Mouse (Mus musculus) heart, postnatal 36 days (tissue): Measurements from ENCODE around the gene Tle6. TPM values are rescaled to one million over a fixed set of nuclear protein-coding genes. Genes with fewer than 3 reads are reported as not detected.

Source experiments
- DNase-seq, 2 experiments: peaks; one replicate each; pipeline ENCODE4 v3.0.0; 2021 to 2022
- intact Hi-C: fragments of 180-260 bp; cut with DNase I; formaldehyde crosslinking; loops from one replicate; pipeline ENCODE4 v1.15.1; 2025
- total RNA-seq, 2 experiments: library from RNA; stranded (reverse); gene quantifications; 2 replicates each; pipeline ENCODE4 v1.2.3; 2021

The Tle6 gene
- total RNA-seq, 2 experiments from 2014 or later = 7.5 to 8.5 TPM

DNA sequence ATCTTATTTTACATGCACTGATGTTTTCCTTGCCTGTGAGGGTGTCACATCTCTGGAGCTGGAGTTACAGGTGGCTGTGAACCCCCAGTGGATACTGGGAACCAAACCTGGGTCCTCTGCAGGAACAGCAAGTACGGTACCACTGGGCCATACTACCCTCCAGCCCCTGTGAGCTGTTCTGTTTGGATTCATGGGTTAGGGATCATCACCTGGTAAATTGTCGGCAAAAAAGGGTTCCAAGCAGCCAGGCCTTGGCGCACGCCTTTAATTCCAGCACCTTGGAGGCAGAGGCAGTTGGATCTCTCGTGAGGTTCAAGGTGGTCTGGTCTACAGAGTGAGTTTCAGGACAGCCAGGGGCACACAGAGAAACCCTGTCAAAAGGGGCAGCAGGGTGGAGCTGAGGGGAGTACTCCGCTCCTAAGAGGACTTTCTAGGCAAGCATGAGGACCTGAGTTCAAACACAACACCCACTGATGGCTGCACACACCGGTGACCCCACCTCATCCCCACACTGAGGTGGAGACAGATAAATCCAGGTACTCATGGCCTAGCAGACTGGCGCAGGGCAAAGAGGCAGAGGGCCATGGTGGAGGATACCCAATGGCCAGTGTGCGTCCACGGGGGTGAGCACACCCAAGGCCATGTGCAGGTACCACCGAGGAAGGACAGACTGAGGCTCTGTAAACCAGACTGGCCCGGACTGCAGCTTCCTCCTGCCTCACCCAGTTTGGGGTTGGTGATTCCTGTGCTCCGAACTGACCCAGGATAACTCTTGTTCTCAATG is 53.9 kb downstream of the Tle6 start:
- no peak for DNase-seq
- intact Hi-C loops = loop anchor here (10.0 kb wide), 1 partner anchor 162 kb away; the partner anchor contains the start of genes Dohh, Gm48551 and Gm48552

DNA sequence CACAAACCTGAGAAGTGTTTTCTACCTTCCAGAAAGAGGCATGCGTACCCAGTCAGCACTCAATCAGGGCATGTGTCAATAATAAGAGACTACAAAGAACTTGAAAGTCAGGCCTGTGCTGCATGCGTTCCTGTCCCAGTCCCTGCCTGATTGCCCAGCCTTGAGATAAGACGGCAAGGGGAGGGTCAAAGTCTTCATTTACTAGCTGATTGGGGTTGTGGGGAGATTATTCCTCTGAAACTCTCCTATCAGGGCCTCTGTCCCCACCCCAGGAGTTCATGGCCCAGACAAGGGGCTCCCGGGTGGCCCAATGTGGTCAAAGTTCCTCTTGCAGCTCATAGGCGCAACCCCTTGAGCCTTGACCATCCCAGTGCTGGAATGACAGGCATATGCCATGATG is 54.5 kb downstream of the Tle6 start:
- intact Hi-C loops = loop anchor here (10.0 kb wide), 1 partner anchor 162 kb away; the partner anchor contains the start of genes Dohh, Gm48551 and Gm48552
- DNase-seq = no peak

DNA sequence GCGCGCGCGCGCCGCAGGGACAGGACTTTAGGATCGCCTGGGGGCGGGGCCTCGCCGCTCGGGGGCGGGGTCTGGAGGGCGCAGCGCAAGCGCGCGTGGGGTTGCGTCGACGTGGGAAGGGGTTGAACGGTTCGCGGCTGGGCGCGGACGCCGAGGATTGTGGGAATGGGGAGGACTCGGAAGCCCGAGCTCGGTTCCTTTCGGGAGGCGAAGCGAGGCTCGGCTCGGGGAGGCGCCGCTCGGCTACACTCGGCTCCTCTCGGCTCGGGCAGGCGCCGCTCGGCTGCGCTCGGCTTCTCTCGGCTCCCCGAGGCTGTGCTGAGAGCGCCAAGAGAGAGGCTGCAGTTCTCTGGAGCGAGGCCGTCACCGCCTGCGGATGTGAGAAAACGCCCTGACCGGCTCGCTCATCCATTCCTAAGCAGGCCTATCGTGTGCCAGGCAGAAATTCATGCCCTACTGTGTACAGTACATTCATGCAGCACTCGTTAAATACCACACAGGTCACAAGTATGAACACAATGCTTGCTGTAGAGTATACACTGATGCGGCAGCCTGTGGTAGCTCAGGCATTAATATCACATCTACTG is 55.6 kb downstream of the Tle6 start, which contains the start of gene Gna11:
Gene Gna11, minus strand, starts transcription at position 30 of the 587 bp plus-strand sequence.
- intact Hi-C loops = loop anchor here (10.0 kb wide), 1 partner anchor 160 kb away; the partner anchor contains the start of genes Dohh, Gm48551 and Gm48552
- peak; percentile 100 for DNase-seq

DNA sequence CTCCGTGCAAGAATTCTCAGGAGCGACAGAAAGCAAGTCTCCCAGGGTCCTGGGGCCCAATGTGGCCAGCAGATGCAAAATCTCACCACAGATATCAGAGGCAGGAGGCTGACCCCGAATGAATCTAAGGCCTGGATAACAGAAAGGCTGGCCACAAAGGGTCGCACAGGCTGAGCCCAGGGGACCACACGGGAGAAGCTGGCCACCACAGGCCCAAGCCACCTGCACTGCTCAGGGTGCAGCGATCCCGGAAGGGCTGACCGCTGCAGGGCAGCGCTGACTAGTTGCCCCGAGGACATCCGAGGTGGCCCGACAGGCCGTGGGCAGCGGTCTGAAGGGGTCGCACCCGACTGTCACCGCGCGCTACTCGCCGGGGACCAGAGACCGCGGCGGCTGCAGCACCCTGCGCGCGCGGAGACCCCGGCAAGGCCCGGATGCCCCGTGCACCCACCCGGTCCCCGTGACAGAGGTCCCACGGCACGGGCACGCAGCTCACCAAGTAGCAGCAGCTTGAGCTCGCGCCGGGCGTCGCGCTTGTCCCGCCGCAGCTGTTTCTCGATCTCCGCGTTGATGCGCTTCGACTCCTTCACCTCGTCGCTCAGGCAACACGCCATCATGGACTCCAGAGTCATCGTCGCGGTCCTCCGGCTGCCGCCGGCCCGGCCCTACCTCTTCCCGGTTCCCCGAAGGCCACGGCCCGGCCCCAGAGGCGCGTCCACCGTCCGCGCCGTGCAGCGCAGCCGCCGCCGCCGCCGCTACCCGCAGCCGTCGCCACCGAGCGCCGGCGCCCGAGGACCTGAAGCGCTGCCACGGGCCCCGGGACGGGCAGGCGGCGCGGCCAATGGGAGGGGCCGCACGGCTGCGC is 56.3 kb downstream of the Tle6 start:
- DNase-seq = no peak
- intact Hi-C loops = loop anchor here (10.0 kb wide), 1 partner anchor 160 kb away; the partner anchor contains the start of genes Dohh, Gm48551 and Gm48552

DNA sequence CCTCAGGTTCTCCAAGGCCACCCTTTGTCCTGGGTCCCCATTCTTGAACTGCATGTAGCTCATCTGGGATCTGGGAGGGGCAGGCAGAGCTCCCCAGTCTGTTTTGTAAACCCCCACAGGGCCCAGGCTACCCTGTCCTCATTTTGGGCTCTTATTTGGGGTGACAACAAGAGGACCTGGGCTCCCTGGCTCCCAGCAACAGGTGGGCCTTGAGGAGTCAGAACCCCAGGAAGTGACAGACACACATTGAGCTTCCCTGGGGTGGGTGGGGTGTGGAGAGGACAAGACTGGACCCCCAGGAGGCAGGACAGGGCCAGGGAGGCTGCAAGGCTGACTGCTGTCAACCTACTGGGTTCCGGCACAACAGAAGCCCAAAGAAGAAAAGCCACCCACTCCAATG is 57.2 kb downstream of the Tle6 start:
- intact Hi-C loops = loop anchor here (10.0 kb wide), 1 partner anchor 159 kb away; the partner anchor contains the start of genes Dohh, Gm48551 and Gm48552
- no peak for DNase-seq

DNA sequence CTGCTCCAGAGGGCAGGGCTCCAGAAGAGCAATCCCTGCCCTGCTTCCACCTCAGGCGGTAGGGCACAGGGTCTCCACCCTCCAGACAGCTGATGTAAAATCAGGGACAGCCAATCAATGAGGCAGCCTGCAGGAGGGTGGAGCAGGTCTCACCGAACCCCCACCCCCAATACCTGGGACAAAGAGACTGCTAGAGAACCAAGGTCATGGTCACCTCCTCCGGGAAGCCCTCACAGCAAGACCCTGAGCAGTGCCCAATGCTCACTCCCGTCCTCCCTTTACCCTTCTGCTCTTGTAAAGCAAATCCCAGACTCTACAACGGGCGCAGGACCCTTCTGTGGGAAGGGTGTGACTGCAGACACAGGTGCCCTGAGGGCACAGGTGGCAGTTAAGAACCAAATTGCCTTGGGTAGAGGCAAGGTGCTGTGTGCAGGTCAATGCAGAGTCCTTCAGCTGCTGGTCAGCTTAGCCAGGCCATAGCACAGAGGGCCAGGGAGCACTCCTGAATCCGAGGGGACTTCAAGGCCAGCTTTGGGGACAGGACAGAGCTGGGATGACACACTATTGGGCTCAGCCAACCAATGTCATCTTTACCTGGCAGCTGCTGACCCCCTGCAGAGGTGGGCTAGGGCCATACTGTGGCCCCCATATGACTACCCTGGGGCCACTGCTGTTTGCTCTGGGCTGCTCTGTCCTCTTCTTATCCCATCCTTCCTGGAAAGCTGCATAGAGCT is 58.0 kb downstream of the Tle6 start:
- no peak for DNase-seq
- intact Hi-C loops = loop anchor here (10.0 kb wide), 1 partner anchor 158 kb away; the partner anchor contains the start of genes Dohh, Gm48551 and Gm48552

DNA sequence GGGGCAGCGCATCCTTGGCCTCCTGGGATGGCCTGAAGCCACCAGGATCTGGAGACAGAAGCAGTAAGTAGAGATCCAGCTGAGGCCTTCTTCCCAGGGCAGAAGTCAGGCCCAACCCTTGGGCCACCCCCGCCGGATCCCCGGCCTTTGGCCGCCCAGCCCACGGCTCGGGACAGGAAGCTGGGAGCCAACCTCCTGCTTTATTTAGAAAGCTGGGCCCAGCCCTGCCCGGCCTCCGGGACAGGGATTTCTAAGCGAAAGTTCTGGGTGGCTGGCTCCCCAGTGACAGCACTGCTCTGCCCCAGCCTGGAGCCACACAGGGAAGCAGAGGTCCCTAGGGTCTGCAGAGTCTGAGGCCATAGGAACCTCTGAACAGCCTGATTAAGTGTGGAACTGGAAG is 59.1 kb downstream of the Tle6 start:
- intact Hi-C loops = loop anchor here (10.0 kb wide), 1 partner anchor 157 kb away; the partner anchor contains the start of genes Dohh, Gm48551 and Gm48552
- peak; percentile 72 to 74 for DNase-seq

DNA sequence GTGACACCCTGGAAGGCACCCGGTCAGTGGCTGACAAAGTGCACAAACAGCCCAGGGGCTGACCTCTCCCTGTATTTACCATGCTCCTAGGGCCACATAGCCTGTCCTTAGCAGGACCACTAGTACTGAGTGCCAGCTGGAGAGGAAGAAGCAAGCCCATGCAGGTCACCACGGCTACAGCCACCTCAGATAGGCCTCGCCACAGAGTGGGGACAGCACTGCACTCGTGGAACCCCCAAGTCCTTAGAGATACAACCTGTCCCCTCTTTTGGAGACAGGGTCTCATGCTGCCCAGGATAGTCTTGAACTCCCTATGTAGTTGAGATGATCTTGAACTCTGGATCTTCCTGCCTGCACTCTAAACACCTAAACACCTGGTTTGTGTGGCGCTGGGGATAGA is 59.5 kb downstream of the Tle6 start:
- DNase-seq = no peak
- intact Hi-C loops = loop anchor here (10.0 kb wide), 1 partner anchor 157 kb away; the partner anchor contains the start of genes Dohh, Gm48551 and Gm48552

Other genes starting within 250 kb of the Tle6 start
- 10 to 100 TPM; 11.7 to 12.5 TPM for gene Mfsd12, start 243.6 kb downstream of the Tle6 start, total RNA-seq
- under 1 TPM; 0.31 to 0.81 TPM for gene 4930404N11Rik, start 235.3 kb downstream of the Tle6 start, total RNA-seq
- gene Fzr1, start 222.6 kb downstream of the Tle6 start, total RNA-seq = 10 to 100 TPM; 27.8 to 29.4 TPM
- 10 to 100 TPM; 50.3 to 52.2 TPM for gene Dohh, start 216.6 kb downstream of the Tle6 start, total RNA-seq
- 1 to 10 TPM; 1.1 to 2.0 TPM for gene Gm48551, start 216.6 kb downstream of the Tle6 start, total RNA-seq
- under 1 TPM in 1 of 2 experiments, not detected in 1; 0.62 TPM for gene Gm48552, start 212.1 kb downstream of the Tle6 start, total RNA-seq
- 1 to 10 TPM; 2.2 to 2.4 TPM for gene Smim24, start 208.0 kb downstream of the Tle6 start, total RNA-seq
- gene Nfic, start 145.4 kb downstream of the Tle6 start, total RNA-seq = 100 to 1,000 TPM; 115 to 133 TPM
- under 1 TPM in 1 of 2 experiments, not detected in 1; 0.24 TPM for gene Celf5, start 118.4 kb downstream of the Tle6 start, total RNA-seq
- gene Ncln, start 104.7 kb downstream of the Tle6 start, total RNA-seq = 10 to 100 TPM; 61.9 to 63.9 TPM
- gene S1pr4, start 100.9 kb downstream of the Tle6 start, total RNA-seq = 1 to 10 TPM in 1 of 2 experiments, under 1 TPM in 1; 0.61 to 1.3 TPM
- gene Gna15, start 76.8 kb downstream of the Tle6 start, total RNA-seq = under 1 TPM; 0.73 to 0.78 TPM
- 10 to 100 TPM; 50.7 to 51.7 TPM for gene Gna11, start 55.9 kb downstream of the Tle6 start, total RNA-seq
- gene Aes, start 41.6 kb downstream of the Tle6 start, total RNA-seq = 1,000 to 10,000 TPM in 1 of 2 experiments, 100 to 1,000 TPM in 1; 977 to 1,076 TPM
- gene Tle2, start 26.5 kb downstream of the Tle6 start, total RNA-seq = 10 to 100 TPM in 1 of 2 experiments, 1 to 10 TPM in 1; 7.5 to 11.5 TPM
- 1 to 10 TPM; 2.6 to 2.7 TPM for gene BC025920, start 5.2 kb upstream of the Tle6 start, total RNA-seq
- gene Sirt6, start 26.7 kb upstream of the Tle6 start, total RNA-seq = 1 to 10 TPM; 6.5 to 7.2 TPM
- 10 to 100 TPM in 1 of 2 experiments, 1 to 10 TPM in 1; 8.0 to 11.7 TPM for gene Ankrd24, start 27.5 kb upstream of the Tle6 start, total RNA-seq
- gene Gm10778, start 48.0 kb upstream of the Tle6 start, total RNA-seq = 1 to 10 TPM; 1.7 to 2.5 TPM
- gene Zfp433, start 103.8 kb upstream of the Tle6 start, total RNA-seq = 1 to 10 TPM; 3.4 to 3.7 TPM
- gene Gm3055, start 170.1 kb upstream of the Tle6 start, total RNA-seq = 1 to 10 TPM; 1.5 to 1.8 TPM
- gene Gm4767, start 211.1 kb upstream of the Tle6 start, total RNA-seq = 1 to 10 TPM; 1.7 to 2.1 TPM